Mouse (Mus musculus): ENCODE measurements around the gene Sbf2.

The Sbf2 gene

GRCm38 (mm10) chr7:110313392-110314055, 301.2 kb downstream of the Sbf2 start:
- no peak for DNase-seq (ENCODE audit: low read depth, low spot score)

GRCm38 (mm10) chr7:110309246-110309645, 305.5 kb downstream of the Sbf2 start:
- DNase-seq (ENCODE audit: low read depth, low spot score), result no peak

GRCm38 (mm10) chr7:110307741-110308140, 307.0 kb downstream of the Sbf2 start:
- no peak for DNase-seq (ENCODE audit: low read depth, low spot score)

- no peak for DNase-seq (ENCODE audit: low read depth, low spot score)
Measured at GRCm38 (mm10) chr7:110306281-110306680, 308.4 kb downstream of the Sbf2 start.

GRCm38 (mm10) chr7:110305486-110305885, 309.2 kb downstream of the Sbf2 start:
- DNase-seq (ENCODE audit: low read depth, low spot score), result no peak

GRCm38 (mm10) chr7:110302886-110303285, 311.8 kb downstream of the Sbf2 start:
- DNase-seq (ENCODE audit: low read depth, low spot score), result no peak

GRCm38 (mm10) chr7:110298739-110299410, 315.8 kb downstream of the Sbf2 start:
- no peak for DNase-seq (ENCODE audit: low read depth, low spot score)

GRCm38 (mm10) chr7:110298090-110298489, 316.6 kb downstream of the Sbf2 start:
- DNase-seq (ENCODE audit: low read depth, low spot score), result no peak

- DNase-seq (ENCODE audit: low read depth, low spot score), result no peak
Measured at GRCm38 (mm10) chr7:110297611-110298010, 317.1 kb downstream of the Sbf2 start.

- DNase-seq (ENCODE audit: low read depth, low spot score), result no peak
Measured at GRCm38 (mm10) chr7:110296889-110297603, 317.7 kb downstream of the Sbf2 start.

- no peak for DNase-seq (ENCODE audit: low read depth, low spot score)
Measured at GRCm38 (mm10) chr7:110289647-110290046, 325.1 kb downstream of the Sbf2 start.

GRCm38 (mm10) chr7:110288731-110289191, 326.0 kb downstream of the Sbf2 start:
- DNase-seq (ENCODE audit: low read depth, low spot score), result no peak

GRCm38 (mm10) chr7:110288191-110288604, 326.5 kb downstream of the Sbf2 start:
- DNase-seq (ENCODE audit: low read depth, low spot score), result no peak

GRCm38 (mm10) chr7:110287476-110288071, 327.1 kb downstream of the Sbf2 start:
- DNase-seq (ENCODE audit: low read depth, low spot score), result no peak

GRCm38 (mm10) chr7:110286838-110287475, 327.8 kb downstream of the Sbf2 start:
- DNase-seq (ENCODE audit: low read depth, low spot score), result peak; percentile 61

GRCm38 (mm10) chr7:110286198-110286732, 328.5 kb downstream of the Sbf2 start:
- no peak for DNase-seq (ENCODE audit: low read depth, low spot score)

- DNase-seq (ENCODE audit: low read depth, low spot score), result no peak
Measured at GRCm38 (mm10) chr7:110285849-110286151, 328.9 kb downstream of the Sbf2 start.

- DNase-seq (ENCODE audit: low read depth, low spot score), result no peak
Measured at GRCm38 (mm10) chr7:110285076-110285848, 329.5 kb downstream of the Sbf2 start.

- no peak for DNase-seq (ENCODE audit: low read depth, low spot score)
Measured at GRCm38 (mm10) chr7:110283484-110284275, 331.0 kb downstream of the Sbf2 start.

GRCm38 (mm10) chr7:110282797-110283196, 331.9 kb downstream of the Sbf2 start:
- no peak for DNase-seq (ENCODE audit: low read depth, low spot score)

Measured in R1 (cell line).